Mouse (Mus musculus) midbrain, embryonic 12.5 days (tissue): Measurements from ENCODE around the gene Atrnl1. TPM values are rescaled to one million over a fixed set of nuclear protein-coding genes. Genes with fewer than 3 reads are reported as not detected.
"Not testable (repeated sequence)": the region's sequence is repeated elsewhere in the genome, so short reads cannot be mapped to it uniquely, and the experiment has no call there.

ENCODE experiments used
- ATAC-seq: fragments of 200-750 bp; cut with Nextera tagmentation; 2 replicates; pipeline ENCODE4 v1.8.0; 2017; ENCODE audit warnings: low read depth, moderate TSS enrichment, moderate library complexity; ENCODE audit not compliant: low FRiP score
- H3K27ac ChIP-seq: fragments of 300-500 bp; sonication (generic); replicated peaks from 2 replicates; pipeline ENCODE4 v1.5.1; 2016; ENCODE audit warnings: mild to moderate bottlenecking
- H3K27me3 ChIP-seq: fragments of 300-500 bp; sonication (generic); 2 replicates; pipeline ENCODE4 v1.6.1; 2016; ENCODE audit warnings: mild to moderate bottlenecking
- H3K36me3 ChIP-seq: fragments of 300-500 bp; sonication (generic); 2 replicates; pipeline ENCODE4 v1.6.1; 2016
- H3K4me1 ChIP-seq: fragments of 300-500 bp; sonication (generic); 2 replicates; pipeline ENCODE4 v1.6.1; 2016
- H3K4me2 ChIP-seq: fragments of 300-500 bp; sonication (generic); replicated peaks from 2 replicates; pipeline ENCODE4 v1.6.1; 2016; ENCODE audit warnings: mild to moderate bottlenecking, moderate library complexity
- H3K4me3 ChIP-seq: fragments of 300-500 bp; sonication (generic); 2 replicates; pipeline ENCODE4 v1.5.1; 2016; ENCODE audit warnings: mild to moderate bottlenecking
- H3K9ac ChIP-seq: fragments of 300-500 bp; sonication (generic); replicated peaks from 2 replicates; pipeline ENCODE4 v1.6.1; 2016; ENCODE audit warnings: mild to moderate bottlenecking, moderate library complexity
- H3K9me3 ChIP-seq: fragments of 300-500 bp; sonication (generic); 2 replicates; pipeline ENCODE4 v1.6.1; 2016; ENCODE audit warnings: mild to moderate bottlenecking
- WGBS: fragments of 180-500 bp; shearing (Covaris S2); methylation state at CpG from one replicate; pipeline ENCODE4 v1.1.7; 2016; 5-methylcytosine and 5-hydroxymethylcytosine counted together
- polyA plus RNA-seq: library from polyadenylated mRNA; unstranded; fragments of >200 nt; fragmentation: Nextera tagmentation; extraction: Ambion mirVana; gene quantifications from 2 replicates; pipeline ENCODE4 v1.2.1, GENCODE M21; 2016

Gene Atrnl1
- polyA plus RNA-seq, 1 experiment from 2014 or later, result 11.2 TPM

DNA sequence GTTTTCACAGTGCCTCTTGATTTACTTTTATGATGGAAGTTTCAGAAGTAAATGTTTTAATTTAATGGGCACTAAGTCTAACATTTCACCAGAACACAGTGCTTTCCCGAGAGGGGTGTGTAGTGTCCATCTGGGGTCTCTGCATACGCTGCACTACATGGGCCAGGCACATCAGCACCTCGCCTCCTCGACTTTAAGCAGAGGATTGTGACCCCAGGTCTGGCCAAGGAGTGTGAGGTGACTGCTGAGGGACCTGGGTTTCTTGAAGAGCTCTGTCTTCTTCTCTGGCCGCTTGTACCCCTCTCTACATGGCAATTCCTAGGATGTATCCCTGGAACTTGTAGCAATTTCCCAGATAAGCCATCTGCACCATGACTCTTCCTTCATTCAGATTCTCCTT, 422.4 kb downstream of the Atrnl1 start:
- ATAC-seq, result no peak
- no peak overlapping the region for H3K4me2 ChIP-seq
- H3K9me3 ChIP-seq, result 0 out of 2 replicates have a peak, but pooled peaks cover 3% of the 10 kb centered on the region
- H3K36me3 ChIP-seq, result no peaks in the 10 kb centered on the region
- H3K27ac ChIP-seq, result no peak overlapping the region
- no peaks in the 10 kb centered on the region for H3K27me3 ChIP-seq
- 95% methylated on average over 5 of the region's 5 CpGs for WGBS
- no peak overlapping the region for H3K9ac ChIP-seq
- no peaks in the 10 kb centered on the region for H3K4me1 ChIP-seq
- H3K4me3 ChIP-seq, result no peak overlapping the region

DNA sequence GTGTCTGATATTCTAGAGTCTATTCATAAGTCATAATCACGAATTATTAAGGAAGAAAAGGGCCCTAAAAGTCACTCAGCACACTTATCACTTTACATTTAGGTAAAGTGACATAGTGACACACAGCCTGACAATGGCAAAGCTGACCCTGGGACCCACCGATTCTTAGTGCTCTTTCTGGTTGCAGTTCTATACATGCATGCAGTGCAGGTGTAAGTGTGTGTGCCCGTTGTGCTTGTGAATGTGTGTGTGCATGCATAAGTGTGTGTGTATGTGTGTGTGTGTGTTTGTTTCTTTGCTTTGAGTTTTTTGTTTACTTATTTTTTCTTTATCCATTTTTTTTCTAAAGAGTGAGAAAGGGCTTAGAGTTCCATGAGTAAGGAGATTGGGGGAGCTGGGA, 425.3 kb downstream of the Atrnl1 start:
- H3K36me3 ChIP-seq, result no peaks in the 10 kb centered on the region
- WGBS, result 80% methylated on average over 3 of the region's 3 CpGs
- H3K27me3 ChIP-seq, result no peaks in the 10 kb centered on the region
- no peak overlapping the region for H3K4me2 ChIP-seq
- H3K27ac ChIP-seq, result no peak overlapping the region
- H3K9me3 ChIP-seq, result no peaks in the 10 kb centered on the region
- no peak for ATAC-seq
- no peak overlapping the region for H3K4me3 ChIP-seq
- no peak overlapping the region for H3K9ac ChIP-seq
- peaks cover 3% of the 10 kb centered on the region; the same call in 1 of the 2 replicates for H3K4me1 ChIP-seq

DNA sequence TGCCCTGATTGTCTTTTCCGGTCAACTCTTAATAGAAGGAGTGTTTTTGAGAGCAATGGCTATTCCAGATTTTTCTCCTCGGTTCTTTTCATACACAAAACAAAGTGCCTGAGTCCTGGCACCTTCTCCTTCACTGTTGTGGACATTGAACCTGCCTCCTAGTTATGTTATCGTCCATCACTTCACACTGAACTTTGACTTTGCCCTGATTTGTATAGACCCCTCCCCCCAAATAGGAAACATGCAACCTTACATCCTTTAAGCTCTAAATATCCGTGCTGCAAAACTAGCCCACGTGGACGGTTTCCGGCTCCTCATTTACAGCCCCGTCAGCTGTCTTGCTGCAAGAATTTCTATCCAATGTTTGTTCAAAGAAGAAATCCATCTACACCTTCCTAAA, 432.3 kb downstream of the Atrnl1 start:
- no peaks in the 10 kb centered on the region for H3K9me3 ChIP-seq

DNA sequence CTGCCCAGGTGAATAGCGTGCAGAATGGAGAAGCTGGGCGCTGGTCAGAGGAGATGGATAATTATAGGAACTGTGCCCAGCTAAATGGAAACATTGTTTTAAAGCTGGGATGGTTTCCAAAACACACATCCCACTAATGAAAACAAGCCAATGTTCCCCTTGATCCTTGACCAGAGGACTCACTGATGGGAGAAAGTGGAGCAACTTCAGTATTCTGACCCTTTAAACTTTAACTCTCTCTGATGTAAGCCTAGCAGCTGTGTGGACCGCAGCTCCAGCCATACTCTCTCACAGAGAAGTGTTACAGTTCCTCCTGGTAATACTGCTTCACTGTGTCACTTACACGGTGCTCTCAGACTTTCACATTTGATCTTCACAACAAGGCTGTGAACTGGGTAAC, 432.7 kb downstream of the Atrnl1 start:
- no peaks in the 10 kb centered on the region for H3K9me3 ChIP-seq
- ATAC-seq, result no peak
- no peak overlapping the region for H3K4me3 ChIP-seq
- H3K36me3 ChIP-seq, result no peaks in the 10 kb centered on the region
- no peak overlapping the region for H3K27ac ChIP-seq
- 84% methylated on average over 4 of the region's 4 CpGs for WGBS
- H3K9ac ChIP-seq, result no peak overlapping the region
- H3K4me1 ChIP-seq, result peaks cover 8% of the 10 kb centered on the region; the same call in 1 of the 2 replicates
- H3K4me2 ChIP-seq, result no peak overlapping the region
- no peaks in the 10 kb centered on the region for H3K27me3 ChIP-seq

More for the DNA sequence above, 432.3 kb downstream of the Atrnl1 start:
- Histone ChIP-seq H3K27ac (no peak overlapping the region), H3K4me2 (no peak overlapping the region), H3K4me1 (peaks cover 8% of the 10 kb centered on the region; the same call in 1 of the 2 replicates), H3K27me3 (no peaks in the 10 kb centered on the region), H3K9ac (no peak overlapping the region), H3K4me3 (no peak overlapping the region), H3K36me3 (no peaks in the 10 kb centered on the region)
- 87% methylated on average over 8 of the region's 8 CpGs for WGBS
- no peak for ATAC-seq

DNA sequence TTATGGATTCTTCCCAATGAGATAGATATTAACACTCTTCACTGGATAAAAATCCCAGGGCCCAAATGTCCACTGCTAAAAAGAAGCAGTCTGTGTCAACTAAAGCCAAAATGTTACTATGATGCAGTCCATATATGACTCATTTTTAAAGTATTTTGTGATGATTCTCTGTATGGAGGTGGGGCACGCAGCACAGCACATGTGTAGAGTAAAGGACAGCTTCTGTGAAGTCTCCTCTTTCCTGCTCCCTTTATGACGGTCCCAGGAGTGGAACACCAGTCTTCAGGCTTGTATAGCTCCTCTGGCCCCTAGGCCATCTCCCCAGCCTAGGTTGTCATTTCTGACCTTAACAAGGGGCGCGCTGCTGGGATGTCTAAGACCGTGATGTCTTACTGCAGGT, 434.0 kb downstream of the Atrnl1 start:
- no peak overlapping the region for H3K27ac ChIP-seq
- no peak overlapping the region for H3K4me3 ChIP-seq
- no peaks in the 10 kb centered on the region for H3K27me3 ChIP-seq
- H3K4me1 ChIP-seq, result peaks cover 4% of the 10 kb centered on the region; the same call in 1 of the 2 replicates
- no peaks in the 10 kb centered on the region for H3K9me3 ChIP-seq
- 92% methylated on average over 5 of the region's 5 CpGs for WGBS
- no peak overlapping the region for H3K9ac ChIP-seq
- ATAC-seq, result no peak
- H3K36me3 ChIP-seq, result no peaks in the 10 kb centered on the region
- H3K4me2 ChIP-seq, result no peak overlapping the region

DNA sequence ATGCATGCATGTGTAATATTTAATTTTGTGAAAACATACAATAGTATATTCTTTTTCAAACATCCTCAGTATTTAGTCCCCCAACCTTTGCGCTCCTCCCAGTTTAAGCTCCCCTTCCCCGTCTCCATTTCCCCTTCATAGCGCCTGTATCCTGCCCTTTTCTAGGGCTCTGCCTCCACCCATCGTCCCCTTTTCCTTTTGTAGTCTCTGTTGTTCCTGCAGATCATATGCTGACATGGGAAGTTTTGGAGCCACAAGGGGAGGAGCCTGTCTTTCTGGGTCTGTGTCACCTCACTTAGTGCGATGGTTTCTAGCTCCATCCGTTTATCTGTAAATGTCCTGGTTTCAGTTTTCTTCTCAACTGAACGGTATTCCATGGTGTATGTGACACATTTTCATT, 435.8 kb downstream of the Atrnl1 start:
- ATAC-seq, result no peak
- Histone ChIP-seq H3K9ac (no peak overlapping the region), H3K4me2 (no peak overlapping the region), H3K4me3 (no peak overlapping the region), H3K9me3 (no peaks in the 10 kb centered on the region), H3K27me3 (no peaks in the 10 kb centered on the region), H3K36me3 (no peaks in the 10 kb centered on the region), H3K27ac (no peak overlapping the region), H3K4me1 (peaks cover 6% of the 10 kb centered on the region; the same call in 1 of the 2 replicates)
- WGBS, result 85% methylated on average over 7 of the region's 7 CpGs

DNA sequence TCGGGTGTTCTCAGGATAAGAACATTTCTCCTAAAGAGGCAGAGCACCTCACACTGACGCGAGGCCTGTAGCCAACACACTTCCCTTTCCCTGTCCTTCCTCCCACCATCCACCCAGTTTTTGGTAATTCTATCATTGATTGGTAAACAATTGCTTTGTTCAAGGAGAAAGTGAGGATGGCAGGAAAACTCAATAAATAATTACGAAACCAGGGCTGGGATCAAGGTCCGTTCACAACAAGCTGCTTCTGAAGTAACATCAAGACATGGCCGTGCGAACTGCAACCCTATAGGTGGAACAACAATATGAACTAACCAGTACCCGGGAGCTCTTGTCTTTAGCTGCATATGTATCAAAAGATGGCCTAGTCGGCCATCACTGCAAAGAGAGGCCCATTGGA, 439.6 kb downstream of the Atrnl1 start:
- not testable (repeated sequence) for H3K4me3 ChIP-seq, H3K27me3 ChIP-seq, H3K36me3 ChIP-seq, H3K9me3 ChIP-seq, H3K4me2 ChIP-seq, H3K27ac ChIP-seq, ATAC-seq, H3K9ac ChIP-seq
- 91% methylated on average over 9 of the region's 9 CpGs for WGBS
- peaks cover 19% of the 10 kb centered on the region for H3K4me1 ChIP-seq

DNA sequence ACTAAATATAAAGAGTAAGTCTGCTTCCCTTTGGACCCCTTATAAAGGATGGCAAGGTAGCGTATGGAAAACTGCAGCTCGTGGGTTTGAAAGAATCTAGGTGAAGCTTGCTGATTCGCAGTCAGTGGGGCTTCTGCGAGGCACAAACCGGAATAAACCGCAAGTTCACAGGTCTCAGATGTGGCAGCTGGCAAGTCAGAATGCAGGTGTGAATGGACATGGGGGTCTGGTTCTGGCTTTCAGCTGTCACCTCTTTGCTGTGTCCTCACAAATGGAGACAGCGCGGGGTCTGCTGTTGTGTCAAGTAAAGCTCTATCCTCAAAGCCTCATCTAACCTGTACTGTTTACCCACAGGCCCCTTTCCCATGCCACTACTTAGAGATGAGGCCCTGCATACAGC, 440.2 kb downstream of the Atrnl1 start:
- 93% methylated on average over 8 of the region's 8 CpGs for WGBS
- Histone ChIP-seq H3K36me3 (no peaks in the 10 kb centered on the region), H3K4me1 (peaks cover 18% of the 10 kb centered on the region), H3K9me3 (no peaks in the 10 kb centered on the region), H3K9ac (no peak overlapping the region), H3K27me3 (no peaks in the 10 kb centered on the region), H3K4me2 (no peak overlapping the region), H3K4me3 (no peak overlapping the region), H3K27ac (no peak overlapping the region)
- no peak for ATAC-seq

DNA sequence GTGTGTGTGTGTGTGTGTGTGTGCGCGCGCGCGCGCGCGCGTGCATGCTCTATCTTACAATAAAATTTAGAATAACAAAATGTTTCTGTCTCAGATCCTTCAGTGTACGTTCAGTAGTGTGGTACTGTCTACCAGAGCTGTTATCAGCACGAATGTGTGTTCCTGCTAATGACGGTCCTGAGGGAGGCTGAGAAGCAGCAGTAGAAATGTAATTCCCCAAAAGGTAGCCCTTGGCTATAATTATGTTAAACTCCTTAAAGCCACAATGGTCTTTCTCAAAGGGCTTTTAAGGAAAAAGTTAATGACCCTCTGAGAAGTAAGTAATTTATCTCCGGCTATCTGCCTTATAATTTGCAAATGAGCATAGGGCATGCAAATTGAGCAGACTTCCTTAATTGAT, 441.1 kb downstream of the Atrnl1 start:
- H3K4me1 ChIP-seq, result peaks cover 14% of the 10 kb centered on the region
- no peak for ATAC-seq
- no peaks in the 10 kb centered on the region for H3K36me3 ChIP-seq
- 81% methylated on average over 13 of the region's 13 CpGs for WGBS
- H3K9ac ChIP-seq, result no peak overlapping the region
- H3K4me3 ChIP-seq, result no peak overlapping the region
- no peaks in the 10 kb centered on the region for H3K9me3 ChIP-seq
- H3K27me3 ChIP-seq, result no peaks in the 10 kb centered on the region
- H3K4me2 ChIP-seq, result no peak overlapping the region
- H3K27ac ChIP-seq, result no peak overlapping the region

DNA sequence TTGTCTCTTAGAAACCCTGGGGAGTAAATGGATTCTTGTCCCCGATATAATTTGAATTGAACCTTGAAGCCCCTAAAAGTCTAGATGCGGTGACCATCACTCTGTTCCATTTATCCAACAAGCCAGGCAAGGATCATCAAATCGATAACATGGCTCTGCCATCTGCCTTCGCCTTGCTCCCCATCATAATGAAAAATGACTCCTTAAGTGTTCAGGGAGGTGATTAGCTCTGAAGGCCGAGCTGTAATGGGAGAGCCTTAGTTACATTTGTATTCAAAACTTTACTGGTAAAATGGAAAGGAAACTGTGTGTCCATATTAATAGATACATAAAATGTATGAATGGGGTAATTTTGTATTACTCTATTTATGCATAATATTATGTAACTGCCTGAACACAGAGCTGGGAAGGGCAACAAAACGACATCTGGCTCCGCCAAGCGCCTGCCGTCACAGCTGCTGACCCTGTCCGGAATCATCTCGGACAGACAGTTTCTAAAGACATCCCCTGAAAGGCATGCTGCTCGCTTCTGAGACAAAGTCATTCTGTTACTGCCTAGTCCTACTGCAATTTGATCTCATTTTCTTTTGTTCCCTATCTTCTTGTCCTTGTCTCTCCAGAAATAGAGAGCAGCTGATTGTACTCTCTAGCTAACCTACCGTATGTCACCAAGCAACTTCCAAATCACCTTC, 441.8 kb downstream of the Atrnl1 start:
- H3K27me3 ChIP-seq, result no peaks in the 10 kb centered on the region
- 61% methylated on average over 13 of the region's 13 CpGs for WGBS
- no peaks in the 10 kb centered on the region for H3K36me3 ChIP-seq
- H3K4me3 ChIP-seq, result no peak overlapping the region
- no peak overlapping the region for H3K9ac ChIP-seq
- ATAC-seq, result no peak
- no peak overlapping the region for H3K4me2 ChIP-seq
- H3K4me1 ChIP-seq, result peaks cover 14% of the 10 kb centered on the region
- no peaks in the 10 kb centered on the region for H3K9me3 ChIP-seq
- 0 out of 2 replicates have a peak overlapping the region, but pooled peaks have one; percentile 20 for H3K27ac ChIP-seq

DNA sequence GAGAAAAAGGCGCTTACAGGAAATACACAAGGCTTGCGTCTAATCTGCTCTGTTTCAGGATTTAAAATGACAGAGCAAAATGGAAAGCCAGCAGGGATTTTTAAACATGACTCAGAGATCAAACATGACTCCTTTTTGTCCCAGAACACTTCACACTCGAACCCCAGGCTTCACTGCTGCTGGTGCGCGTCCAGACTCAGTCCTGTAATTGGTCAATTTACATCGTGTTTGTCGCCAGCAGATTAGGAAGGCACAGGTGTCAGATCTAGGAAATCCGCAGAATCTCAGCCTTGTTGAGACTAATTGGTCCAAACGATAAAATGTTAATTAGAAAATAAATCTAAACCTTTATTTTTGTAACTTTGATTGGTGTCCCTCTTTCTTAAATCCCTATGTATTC, 448.9 kb downstream of the Atrnl1 start:
- Histone ChIP-seq H3K27me3 (no peaks in the 10 kb centered on the region; the same call in 1 of the 2 replicates), H3K36me3 (no peaks in the 10 kb centered on the region), H3K4me3 (no peak overlapping the region), H3K27ac (no peak overlapping the region), H3K9ac (no peak overlapping the region), H3K4me1 (peaks cover 38% of the 10 kb centered on the region), H3K4me2 (no peak overlapping the region), H3K9me3 (no peaks in the 10 kb centered on the region)
- WGBS, result 22% methylated on average over 9 of the region's 9 CpGs
- ATAC-seq, result no peak

DNA sequence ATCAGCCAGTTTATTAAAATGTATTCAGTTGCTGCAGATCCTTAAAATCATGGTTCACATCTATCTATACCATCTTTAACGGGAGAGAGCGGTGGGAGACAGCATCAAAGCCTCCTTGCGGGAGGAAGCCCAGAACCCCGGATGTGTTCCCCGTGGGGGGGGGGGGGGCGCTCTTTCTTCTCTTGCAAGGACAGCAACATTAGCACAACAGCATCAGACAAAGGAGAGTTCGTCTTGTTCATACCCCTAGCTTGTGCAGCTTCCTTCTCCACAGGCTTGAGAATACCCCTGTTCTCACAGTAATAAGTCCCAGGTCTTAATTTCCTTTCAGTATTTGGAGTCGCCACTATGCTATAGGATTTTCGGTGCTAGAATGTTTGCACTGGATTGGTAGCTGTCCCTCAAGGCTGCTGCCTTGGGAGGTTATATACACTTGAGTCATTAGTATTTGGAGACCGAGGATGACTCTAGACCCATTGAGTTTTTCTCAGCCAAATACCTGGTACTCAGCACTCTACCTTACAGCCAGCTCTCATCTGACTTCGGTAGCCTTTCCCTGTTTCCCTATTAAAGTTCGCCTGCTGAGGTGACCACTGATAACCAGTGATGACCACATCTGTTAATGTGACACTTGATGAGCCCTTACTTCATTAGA, 449.5 kb downstream of the Atrnl1 start:
- Histone ChIP-seq H3K4me3 (peak overlapping the region; percentile 9; the same call in 1 of the 2 replicates), H3K27me3 (no peaks in the 10 kb centered on the region; the same call in 1 of the 2 replicates)
- WGBS, result 22% methylated on average over 12 of the region's 12 CpGs

More for the DNA sequence above, 449.5 kb downstream of the Atrnl1 start:
- H3K36me3 ChIP-seq, result no peaks in the 10 kb centered on the region
- peak overlapping the region; percentile 45 for H3K4me2 ChIP-seq
- peaks cover 39% of the 10 kb centered on the region for H3K4me1 ChIP-seq
- ATAC-seq, result peak; percentile 41
- no peaks in the 10 kb centered on the region for H3K9me3 ChIP-seq
- no peak overlapping the region for H3K9ac ChIP-seq
- peak overlapping the region; percentile 68 for H3K27ac ChIP-seq
